Mouse (Mus musculus) right cerebral cortex, postnatal 14 days (tissue): ENCODE results near the gene Cutal.

Experiments used
- DNase-seq: peaks from one replicate; pipeline ENCODE4 v3.0.0; 2022

Gene Cutal

DNA sequence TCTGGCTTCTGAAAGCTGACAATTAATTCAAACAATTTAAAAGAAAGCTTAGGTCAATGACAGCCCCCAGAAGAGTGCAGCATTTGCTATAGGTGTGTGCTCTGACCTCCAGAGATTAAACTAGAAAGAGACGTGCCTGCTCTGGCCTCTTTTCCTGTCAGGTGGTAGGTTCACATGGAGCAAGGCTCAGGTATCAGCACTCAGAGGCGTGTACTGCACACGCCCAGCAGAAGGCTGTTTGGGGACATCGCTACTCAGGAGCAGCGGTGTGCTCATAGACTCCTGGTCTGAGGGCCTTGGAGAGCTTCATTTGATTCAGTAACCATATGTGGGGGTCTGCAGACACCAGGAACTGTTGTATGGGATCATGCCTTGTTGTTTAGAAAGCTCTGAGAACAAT lies 53.1 kb downstream of the Cutal start:
- no peak for DNase-seq

- DNase-seq: no peak
These were observed 63.3 kb downstream of the Cutal start for GRCm38 (mm10) chr2:34937460-34937859.

DNA sequence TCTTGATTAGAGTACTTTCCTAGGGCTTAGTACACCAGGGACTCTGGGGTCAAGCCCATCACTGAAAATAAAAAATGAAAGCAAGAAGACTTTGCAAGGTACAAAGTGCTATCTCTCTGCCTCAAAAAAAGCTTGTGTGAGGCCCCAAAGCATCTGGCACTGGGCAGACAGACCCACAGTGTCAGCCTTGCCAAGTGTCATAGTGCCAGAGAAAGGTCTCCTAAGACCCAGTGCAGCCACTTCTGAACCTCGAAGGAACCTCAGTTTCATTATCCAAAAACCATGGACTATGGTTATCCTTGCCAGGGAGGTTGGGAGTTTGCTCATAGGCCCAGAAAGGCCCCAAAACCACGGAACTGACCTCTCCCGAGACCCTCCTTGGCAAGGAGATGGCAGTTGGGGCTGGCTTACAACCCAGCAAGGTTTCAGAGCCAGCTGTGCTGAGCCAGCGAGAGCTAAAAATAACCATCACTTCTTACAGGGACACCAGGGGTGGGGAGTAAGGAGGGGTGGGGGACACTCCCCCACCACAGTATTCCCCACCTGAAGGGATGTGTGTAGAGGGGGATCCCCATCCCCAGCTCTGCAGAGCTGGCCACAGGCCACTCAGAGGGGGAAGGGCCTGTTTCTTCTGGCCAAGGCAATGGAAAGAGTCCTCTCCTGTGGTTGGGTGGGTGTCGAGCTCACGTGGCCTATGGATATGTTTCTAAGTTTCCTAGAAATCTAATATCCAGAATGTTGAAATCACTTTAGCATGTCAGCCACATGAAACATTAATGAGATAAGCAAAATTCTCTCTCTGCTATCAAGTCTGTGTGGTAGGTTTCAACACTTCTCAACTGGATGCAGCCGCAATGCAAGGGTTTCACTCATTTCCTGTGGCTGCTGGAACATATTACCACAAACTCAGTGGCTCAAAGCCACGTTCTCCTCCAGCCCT lies 64.3 kb downstream of the Cutal start:
- no peak for DNase-seq

- no peak for DNase-seq
These were observed 66.0 kb downstream of the Cutal start for GRCm38 (mm10) chr2:34940246-34940645.

GRCm38 (mm10) chr2:34941061-34941675 lies 67.0 kb downstream of the Cutal start:
- DNase-seq: no peak
